Mouse (Mus musculus) midbrain, embryonic 13.5 days (tissue): ENCODE measurements around the gene Mutyh. TPM values are rescaled to one million over a fixed set of nuclear protein-coding genes. Genes with fewer than 3 reads are reported as not detected.

Experiments used
- polyA plus RNA-seq: library from polyadenylated mRNA; unstranded; fragments of >200 nt; fragmentation: Nextera tagmentation; extraction: Ambion mirVana; gene quantifications from 2 replicates; pipeline ENCODE4 v1.2.1, GENCODE M21; 2015

The Mutyh gene
- polyA plus RNA-seq, 1 experiment from 2014 or later = 10.2 TPM

Other genes with a start within 250 kb of the Mutyh start
- gene Ccdc17, start 211.1 kb upstream of the Mutyh start, polyA plus RNA-seq = 5.8 and 5.9 TPM in 2 replicates
- 131 and 148 TPM in 2 replicates for gene Nasp, start 179.8 kb upstream of the Mutyh start, polyA plus RNA-seq
- gene Akr1a1, start 156.0 kb upstream of the Mutyh start, polyA plus RNA-seq = 613 and 617 TPM in 2 replicates
- 516 and 536 TPM in 2 replicates for gene Prdx1, start 122.2 kb upstream of the Mutyh start, polyA plus RNA-seq
- 29.6 and 29.8 TPM in 2 replicates for gene Mmachc, start 99.3 kb upstream of the Mutyh start, polyA plus RNA-seq
- gene Ccdc163, start 99.2 kb upstream of the Mutyh start, polyA plus RNA-seq = 18.8 and 18.9 TPM in 2 replicates
- 3.7 and 4.1 TPM in 2 replicates for gene Tesk2, start 86.8 kb upstream of the Mutyh start, polyA plus RNA-seq
- 30.3 and 33.1 TPM in 2 replicates for gene Toe1, start 83 bp upstream of the Mutyh start, polyA plus RNA-seq
- 0.62 and 1.0 TPM in 2 replicates for gene Hpdl, start 14.0 kb downstream of the Mutyh start, polyA plus RNA-seq
- gene Zswim5, start 69.7 kb downstream of the Mutyh start, polyA plus RNA-seq = 9.5 and 9.9 TPM in 2 replicates
- gene Urod, start 186.7 kb downstream of the Mutyh start, polyA plus RNA-seq = 73.4 and 73.6 TPM in 2 replicates
- gene Hectd3, start 187.6 kb downstream of the Mutyh start, polyA plus RNA-seq = 18.3 and 20.2 TPM in 2 replicates
- 45.5 and 50.2 TPM in 2 replicates for gene Eif2b3, start 211.7 kb downstream of the Mutyh start, polyA plus RNA-seq